Mouse (Mus musculus) midbrain, embryonic 11.5 days (tissue): ENCODE measurements at regions not wholly inside any gene's neighbourhood (a gene's known extent, or its start where the extent isn't known, plus 50 kb on each side); places are given as distances from the start of the nearest gene placed in this dataset.

Experiments used
- ATAC-seq: fragments of 200-750 bp; cut with Nextera tagmentation; 2 replicates; pipeline ENCODE4 v1.8.0; 2017; ENCODE audit warnings: moderate TSS enrichment, moderate library complexity; ENCODE audit not compliant: low FRiP score
- DNase-seq: peaks from one replicate; pipeline ENCODE4 v3.0.0; 2015; ENCODE audit warnings: low spot score; ENCODE audit errors: missing footprints
- H3K27ac ChIP-seq: fragments of 300-500 bp; sonication (generic); 2 replicates; pipeline ENCODE4 v1.5.1; 2014; ENCODE audit warnings: low read depth, low read length
- H3K27me3 ChIP-seq: fragments of 300-500 bp; sonication (generic); 2 replicates; pipeline ENCODE4 v1.6.1; 2014; ENCODE audit warnings: mild to moderate bottlenecking, low read length, moderate library complexity, mixed read lengths; ENCODE audit not compliant: control insufficient read depth, insufficient read depth
- H3K36me3 ChIP-seq: fragments of 300-500 bp; sonication (generic); 2 replicates; pipeline ENCODE4 v1.6.1; 2014; ENCODE audit warnings: mild to moderate bottlenecking, low read length, moderate library complexity, mixed read lengths; ENCODE audit not compliant: control insufficient read depth, insufficient read depth
- H3K4me1 ChIP-seq: fragments of 300-500 bp; sonication (generic); 2 replicates; pipeline ENCODE4 v1.6.1; 2014; ENCODE audit warnings: low read length; ENCODE audit not compliant: control insufficient read depth, insufficient read depth
- H3K4me2 ChIP-seq: fragments of 300-500 bp; sonication (generic); 2 replicates; pipeline ENCODE4 v1.6.1; 2014; ENCODE audit warnings: mild to moderate bottlenecking, moderate library complexity
- H3K4me3 ChIP-seq: fragments of 300-500 bp; sonication (generic); 2 replicates; pipeline ENCODE4 v1.5.1; 2014; ENCODE audit warnings: low read depth, low read length
- H3K9ac ChIP-seq: fragments of 300-500 bp; sonication (generic); 2 replicates; pipeline ENCODE4 v1.6.1; 2014; ENCODE audit warnings: low read length
- H3K9me3 ChIP-seq: fragments of 300-500 bp; sonication (generic); 2 replicates; pipeline ENCODE4 v1.6.1; 2016; ENCODE audit warnings: low read length; ENCODE audit not compliant: control insufficient read depth
- WGBS: fragments of 180-500 bp; shearing (Covaris S2); extraction: QIAGEN DNeasy Blood & Tissue Kit; methylation state at CpG from one replicate; pipeline ENCODE4 v1.1.7; 2014; 5-methylcytosine and 5-hydroxymethylcytosine counted together

DNA sequence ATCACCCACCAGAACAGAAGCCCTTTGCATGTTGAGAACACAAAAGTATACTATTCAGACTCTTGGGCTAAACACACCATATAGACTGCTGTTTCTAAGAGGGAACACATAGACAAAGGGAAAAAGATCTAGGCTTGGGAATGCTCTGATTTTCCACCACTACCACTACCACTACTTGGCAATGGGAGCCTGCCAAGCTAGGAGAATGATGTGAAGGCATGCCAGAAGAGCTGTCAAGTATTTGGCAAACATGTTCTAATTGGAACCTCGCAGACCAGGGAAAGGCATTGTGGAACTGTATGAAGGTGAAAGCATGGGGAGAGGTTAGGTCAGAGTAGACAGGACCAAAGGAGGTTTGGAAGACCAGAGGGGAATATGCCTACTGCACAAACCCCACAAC lies 701.2 kb downstream of the Nedd1 start:
- Histone ChIP-seq H3K27ac (no peak overlapping the region), H3K9ac (no peak overlapping the region)

DNA sequence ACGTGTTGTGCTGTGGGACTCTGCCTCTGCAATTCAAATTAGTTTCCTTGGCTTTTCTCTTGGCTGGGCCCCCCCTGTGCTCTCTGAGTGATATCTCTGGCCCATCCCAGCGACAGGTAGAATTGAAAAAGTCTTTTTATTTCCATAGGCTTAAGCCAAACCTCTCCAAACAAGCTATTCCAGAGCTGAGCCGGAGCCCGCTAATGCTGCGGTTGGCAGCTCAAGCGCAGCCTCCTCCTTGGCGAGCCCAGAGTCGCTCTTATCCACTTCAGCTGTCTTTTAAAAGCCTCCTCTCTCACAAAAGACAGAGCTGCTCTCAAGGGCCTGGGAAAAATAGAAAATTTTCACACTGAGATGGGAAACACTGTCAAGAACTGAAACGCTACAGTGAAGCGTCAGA lies 712.7 kb downstream of the Nedd1 start:
- peak overlapping the region; percentile 22; the same call in 1 of the 2 replicates for H3K9ac ChIP-seq
- DNase-seq: peak; percentile 90
- H3K27me3 ChIP-seq: no peaks in the 10 kb centered on the region
- peak overlapping the region; percentile 41 for H3K27ac ChIP-seq
- peaks cover 4% of the 10 kb centered on the region for H3K4me1 ChIP-seq
- H3K4me3 ChIP-seq: no peak overlapping the region
- no peaks in the 10 kb centered on the region for H3K36me3 ChIP-seq
- no peaks in the 10 kb centered on the region for H3K9me3 ChIP-seq
- WGBS: 11% methylated on average over 10 of the region's 10 CpGs
- peak; percentile 64 for ATAC-seq
- H3K4me2 ChIP-seq: no peak overlapping the region; the same call in 1 of the 2 replicates

More for the DNA sequence above, 701.2 kb downstream of the Nedd1 start:
- no peak for DNase-seq
- no peak overlapping the region for H3K4me2 ChIP-seq
- no peaks in the 10 kb centered on the region for H3K36me3 ChIP-seq
- H3K4me3 ChIP-seq: no peak overlapping the region
- no peaks in the 10 kb centered on the region for H3K9me3 ChIP-seq
- no peaks in the 10 kb centered on the region for H3K27me3 ChIP-seq
- ATAC-seq: no peak
- WGBS: 82% methylated on average over 1 of the region's 1 CpGs
- no peaks in the 10 kb centered on the region for H3K4me1 ChIP-seq

DNA sequence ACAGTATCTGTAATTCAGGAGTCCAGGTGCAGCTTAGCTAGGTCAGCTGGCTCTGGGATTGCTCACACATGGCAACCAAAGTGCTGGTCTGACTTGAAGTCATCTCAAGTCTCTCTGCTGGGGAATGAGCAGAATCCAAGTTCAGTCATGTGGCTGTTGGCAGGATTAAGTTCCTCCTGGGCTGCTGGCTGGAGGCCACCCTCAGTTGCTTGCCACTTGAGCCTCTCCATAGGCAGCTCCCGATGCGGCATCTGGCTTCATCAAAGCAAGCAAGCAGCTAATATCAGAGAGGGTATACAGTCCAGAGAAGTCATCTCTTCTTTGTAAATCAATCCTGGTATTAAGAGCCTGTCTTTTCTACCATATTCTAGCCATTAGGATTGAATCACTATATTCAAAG lies 714.3 kb downstream of the Nedd1 start:
- H3K36me3 ChIP-seq: no peaks in the 10 kb centered on the region
- no peaks in the 10 kb centered on the region for H3K9me3 ChIP-seq
- H3K4me3 ChIP-seq: no peak overlapping the region
- H3K9ac ChIP-seq: no peak overlapping the region
- DNase-seq (no peak), ATAC-seq (no peak)
- peaks cover 4% of the 10 kb centered on the region for H3K4me1 ChIP-seq
- 70% methylated on average over 2 of the region's 2 CpGs for WGBS
- H3K27ac ChIP-seq: no peak overlapping the region
- H3K4me2 ChIP-seq: no peak overlapping the region
- no peaks in the 10 kb centered on the region for H3K27me3 ChIP-seq

DNA sequence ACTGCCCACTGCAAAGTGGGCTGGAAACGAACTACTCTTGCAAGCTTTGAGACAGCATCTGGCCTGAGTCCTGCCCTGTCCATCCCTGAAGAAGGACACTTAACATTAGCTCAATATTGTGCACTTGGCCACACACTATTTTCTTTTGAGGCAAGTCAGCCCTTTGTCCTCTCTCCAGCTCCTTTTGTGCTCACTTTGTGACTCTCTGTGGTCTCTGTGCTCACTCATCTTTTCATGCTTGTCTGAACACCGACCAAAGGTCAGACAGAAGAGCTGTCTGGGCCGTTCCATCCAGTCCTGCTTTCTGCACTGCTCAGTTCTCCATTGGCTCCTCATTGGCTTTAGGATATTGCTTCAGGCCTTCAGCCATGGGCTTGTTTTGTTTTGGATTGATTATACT lies 715.8 kb downstream of the Nedd1 start:
- 22% methylated on average over 3 of the region's 3 CpGs for WGBS
- H3K9ac ChIP-seq: no peak overlapping the region

DNA sequence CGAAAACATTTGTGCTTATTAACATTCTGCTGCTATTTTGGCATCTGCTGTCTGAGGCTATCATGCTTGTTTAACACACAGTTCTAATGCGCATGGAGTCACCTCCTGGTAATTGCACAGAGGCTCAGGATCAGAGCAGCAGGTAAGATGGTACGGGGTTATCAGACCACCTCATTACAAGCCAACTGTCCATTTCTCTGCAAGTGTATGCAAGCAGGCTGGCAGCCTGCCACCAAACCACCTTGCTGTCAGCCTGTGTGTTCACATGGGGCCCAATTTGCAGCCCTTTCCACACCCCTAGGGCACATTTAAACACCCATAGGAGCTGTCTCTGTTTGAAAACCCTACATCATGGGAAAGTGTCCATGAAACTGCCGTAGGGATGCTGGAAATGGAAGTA lies 731.2 kb downstream of the Nedd1 start:
- Histone ChIP-seq H3K4me2 (no peak overlapping the region), H3K27me3 (no peaks in the 10 kb centered on the region), H3K27ac (no peak overlapping the region), H3K4me1 (no peaks in the 10 kb centered on the region), H3K9me3 (no peaks in the 10 kb centered on the region), H3K9ac (no peak overlapping the region), H3K4me3 (no peak overlapping the region), H3K36me3 (no peaks in the 10 kb centered on the region)
- WGBS: 80% methylated on average over 4 of the region's 4 CpGs
- DNase-seq: no peak
- ATAC-seq: no peak

More for the DNA sequence above, 715.8 kb downstream of the Nedd1 start:
- ATAC-seq (no peak), DNase-seq (no peak)
- Histone ChIP-seq H3K36me3 (no peaks in the 10 kb centered on the region), H3K27me3 (no peaks in the 10 kb centered on the region), H3K27ac (no peak overlapping the region), H3K4me3 (no peak overlapping the region), H3K4me1 (peaks cover 4% of the 10 kb centered on the region), H3K4me2 (no peak overlapping the region), H3K9me3 (no peaks in the 10 kb centered on the region)

DNA sequence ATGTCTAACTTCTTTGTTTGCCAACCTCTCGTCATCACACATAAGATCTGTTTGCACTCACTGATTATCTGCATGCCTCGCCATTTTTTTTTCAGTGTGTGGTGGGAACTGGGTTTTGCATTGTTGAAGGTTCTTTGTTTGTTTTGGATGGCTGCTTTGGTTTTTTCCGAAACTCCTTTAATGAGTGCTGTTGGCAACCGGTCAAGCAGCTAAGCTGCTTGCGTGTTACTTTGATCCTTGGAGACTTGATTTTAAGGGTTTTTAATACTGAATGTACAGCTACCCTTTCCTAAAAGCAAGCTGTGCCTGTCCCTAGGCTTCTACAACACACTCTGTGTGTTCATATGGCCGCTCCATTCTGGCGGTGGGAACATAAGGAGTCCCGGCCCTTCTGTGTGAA lies 733.9 kb downstream of the Nedd1 start:
- Histone ChIP-seq H3K4me2 (no peak overlapping the region), H3K27me3 (no peaks in the 10 kb centered on the region), H3K9ac (no peak overlapping the region), H3K27ac (peak overlapping the region; percentile 1; the same call in 1 of the 2 replicates), H3K4me3 (no peak overlapping the region), H3K9me3 (no peaks in the 10 kb centered on the region), H3K4me1 (no peaks in the 10 kb centered on the region), H3K36me3 (no peaks in the 10 kb centered on the region)
- DNase-seq (peak; percentile 78), ATAC-seq (no peak)
- WGBS: 25% methylated on average over 8 of the region's 8 CpGs

DNA sequence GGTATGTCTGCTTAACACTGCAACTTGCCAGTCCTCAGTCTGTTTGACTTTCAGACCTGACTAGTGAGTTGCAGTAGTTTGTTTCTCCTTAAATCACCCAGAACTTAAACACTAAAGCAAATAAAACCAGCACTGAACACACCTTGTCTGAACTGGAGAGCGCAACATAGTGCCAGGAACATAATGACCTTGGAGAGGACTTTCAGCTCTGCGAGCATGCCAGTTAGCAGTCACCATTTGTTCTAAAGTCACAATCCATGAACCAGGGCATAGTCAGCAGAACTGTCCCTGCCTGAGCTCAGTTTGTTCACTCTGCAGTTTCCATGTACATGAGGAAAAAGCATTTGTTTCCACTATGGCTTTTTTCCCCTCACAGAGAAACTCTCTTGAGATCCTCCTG lies 742.4 kb downstream of the Nedd1 start:
- WGBS: 92% methylated on average over 2 of the region's 2 CpGs
- no peaks in the 10 kb centered on the region for H3K9me3 ChIP-seq
- ATAC-seq (no peak), DNase-seq (peak; percentile 41)
- H3K4me3 ChIP-seq: no peak overlapping the region
- H3K9ac ChIP-seq: no peak overlapping the region
- H3K4me1 ChIP-seq: no peaks in the 10 kb centered on the region
- no peaks in the 10 kb centered on the region for H3K36me3 ChIP-seq
- no peak overlapping the region for H3K27ac ChIP-seq
- H3K4me2 ChIP-seq: no peak overlapping the region
- H3K27me3 ChIP-seq: no peaks in the 10 kb centered on the region

DNA sequence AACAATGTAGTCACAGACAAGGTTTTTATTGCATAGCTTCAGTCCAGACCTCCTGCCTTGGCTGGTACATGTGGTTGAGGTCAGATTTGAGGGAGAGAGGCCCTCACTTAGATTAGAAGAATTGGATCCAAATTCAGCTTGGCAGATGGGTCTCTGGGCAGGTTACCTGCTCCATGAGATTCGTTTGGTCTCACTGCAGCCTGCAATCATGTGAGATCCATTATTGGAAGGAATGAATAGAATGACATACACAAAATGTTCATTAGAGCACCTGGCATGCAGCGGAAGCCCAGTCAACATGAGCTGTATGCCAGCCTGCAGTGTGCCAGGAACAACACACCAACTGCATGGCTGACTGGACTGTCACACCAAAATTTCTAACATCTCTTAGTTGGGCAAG lies 750.3 kb downstream of the Nedd1 start:
- Histone ChIP-seq H3K9ac (no peak overlapping the region), H3K27me3 (no peaks in the 10 kb centered on the region), H3K27ac (no peak overlapping the region), H3K4me2 (no peak overlapping the region), H3K9me3 (no peaks in the 10 kb centered on the region), H3K4me1 (peaks cover 6% of the 10 kb centered on the region; the same call in 1 of the 2 replicates), H3K36me3 (no peaks in the 10 kb centered on the region), H3K4me3 (no peak overlapping the region)
- no peak for ATAC-seq
- 87% methylated on average over 2 of the region's 2 CpGs for WGBS
- no peak for DNase-seq

DNA sequence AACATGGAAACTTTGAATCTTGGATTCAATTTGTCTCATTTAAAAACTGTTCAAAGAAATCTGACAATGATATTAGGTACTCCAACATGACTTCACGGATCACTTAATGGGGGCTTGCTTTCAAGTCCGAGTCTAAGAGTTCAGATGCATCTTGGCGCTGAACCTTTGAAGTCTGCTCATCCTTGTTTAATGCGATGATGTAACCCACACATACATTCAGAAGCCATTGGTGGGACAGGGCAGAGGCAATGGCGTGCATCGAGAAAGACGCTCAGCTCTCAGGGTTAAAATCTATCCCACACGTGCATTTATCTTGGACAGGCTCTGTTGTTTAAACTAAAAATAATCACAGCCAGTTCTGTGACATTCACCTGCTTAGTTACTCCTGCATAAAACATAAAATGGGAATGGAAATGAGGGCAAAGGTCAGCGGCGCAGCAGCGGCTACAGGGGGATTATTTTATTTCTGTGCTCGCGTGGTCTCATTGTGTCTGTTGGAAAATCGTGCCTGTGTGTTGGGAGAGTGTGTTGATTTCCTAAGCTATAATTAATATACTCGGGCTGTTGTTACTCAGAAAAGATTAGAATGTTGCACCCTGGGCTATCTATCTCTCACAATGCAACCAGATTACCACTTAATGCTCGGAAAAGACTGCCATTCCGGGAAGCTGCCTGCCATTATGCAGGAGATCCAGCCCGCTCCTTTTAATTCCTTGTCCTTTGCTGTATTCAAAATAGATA lies 754.5 kb downstream of the Nedd1 start:
- Histone ChIP-seq H3K27me3 (no peaks in the 10 kb centered on the region), H3K4me3 (no peak overlapping the region), H3K36me3 (no peaks in the 10 kb centered on the region), H3K9me3 (no peaks in the 10 kb centered on the region), H3K9ac (no peak overlapping the region), H3K27ac (peak overlapping the region; percentile 51; the same call in 1 of the 2 replicates), H3K4me2 (no peak overlapping the region), H3K4me1 (peaks cover 6% of the 10 kb centered on the region; the same call in 1 of the 2 replicates)
- ATAC-seq (peak; percentile 50; the same call in 1 of the 2 replicates), DNase-seq (peak; percentile 84)
- WGBS: 66% methylated on average over 18 of the region's 18 CpGs
